Mouse (Mus musculus) testis, adult 2 months (tissue): ENCODE measurements around the gene Slc5a6.

Experiments
- CTCF ChIP-seq: fragments of 200-500 bp; IDR thresholded peaks from 2 replicates; pipeline ENCODE4 v1.5.1; 2012; ENCODE audit warnings: low read depth, mild to moderate bottlenecking, inconsistent platforms, low read length, moderate library complexity; ENCODE audit not compliant: control insufficient read depth, insufficient read depth, insufficient replicate concordance
- POLR2A ChIP-seq: fragments of 200-500 bp; IDR thresholded peaks from 2 replicates; pipeline ENCODE4 v1.6.1; 2012; ENCODE audit warnings: low read depth, mild to moderate bottlenecking, inconsistent platforms, low read length, moderate library complexity; ENCODE audit not compliant: control insufficient read depth

DNA sequence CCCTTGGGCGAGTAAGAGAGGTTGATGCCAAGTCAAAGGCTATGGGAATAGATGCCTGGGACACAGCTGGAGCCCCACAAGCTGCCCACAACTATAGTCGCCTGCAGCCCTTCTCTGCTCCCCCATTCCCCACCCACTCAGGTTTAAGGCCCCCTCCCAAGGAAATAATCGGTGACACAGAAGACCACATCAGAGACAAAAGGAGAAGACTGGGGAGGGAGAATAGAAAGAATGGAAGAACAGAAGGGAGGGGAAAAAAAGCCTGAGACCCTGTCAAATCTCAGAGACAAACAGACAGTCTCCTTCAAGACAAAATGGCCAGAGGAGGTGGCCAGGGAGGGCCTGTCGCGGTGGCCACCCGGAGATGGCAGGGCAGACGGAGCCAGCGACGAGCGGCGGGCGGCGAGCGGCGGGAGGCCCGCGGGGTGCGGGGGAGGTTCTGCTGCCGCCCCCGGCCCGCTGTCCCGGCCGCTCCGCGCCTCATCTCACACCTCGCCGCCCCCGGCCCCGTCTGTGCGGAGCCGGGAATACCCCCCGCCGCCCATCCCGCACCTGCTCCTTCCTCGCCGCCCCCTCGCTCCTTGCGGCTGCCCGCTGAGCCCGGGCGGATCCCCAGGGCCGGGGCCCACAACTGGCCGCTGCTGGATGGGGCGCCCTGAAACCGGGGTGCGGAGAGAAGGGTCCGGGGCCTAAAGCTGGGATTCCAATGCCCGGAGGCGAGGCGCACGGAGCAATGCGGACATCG, 43.7 kb upstream of the Slc5a6 start:
- TF ChIP-seq POLR2A = no peak
- no peak for TF ChIP-seq CTCF
